Mouse (Mus musculus): ENCODE measurements around the gene Elk3. TPM values are rescaled to one million over a fixed set of nuclear protein-coding genes. Genes with fewer than 3 reads are reported as not detected.

Gene Elk3
- total and polyA plus RNA-seq, 2 experiments = 3.4 to 8.0 TPM

DNA sequence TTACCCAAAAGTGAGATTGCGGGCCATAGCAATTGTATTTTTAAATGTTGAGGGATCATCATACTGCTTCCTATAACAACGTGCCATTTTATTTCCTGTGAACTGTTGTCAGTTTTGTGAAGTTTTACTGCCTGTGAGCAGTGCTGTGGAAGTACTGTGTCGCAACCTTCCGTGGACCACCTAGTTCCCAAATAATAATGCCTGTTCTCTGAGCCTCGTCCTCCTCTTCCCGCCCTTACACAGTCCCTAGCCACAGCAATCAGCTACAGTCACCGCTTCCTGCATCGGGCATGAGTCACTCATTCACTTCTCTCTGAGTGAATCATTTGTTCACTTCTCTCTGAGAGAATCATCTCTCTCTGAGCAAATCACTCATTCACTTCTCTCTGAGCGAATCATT is 76.2 kb downstream of the Elk3 start:
- 88% methylated on average over 9 of the region's 9 CpGs for WGBS
- H3K36me3 ChIP-seq (ENCODE audit: control insufficient read depth, insufficient read depth, low read length) = peaks cover 54% of the 10 kb centered on the region
- no peak overlapping the region for H3K27ac ChIP-seq (replicated peaks; ENCODE audit: insufficient read depth, low read depth, low read length)
- H3K9ac ChIP-seq (ENCODE audit: low read depth, low read length) = no peak overlapping the region
- DNase-seq (ENCODE audit: extremely low read depth, low read depth, low spot score) = no peak
- H3K27me3 ChIP-seq (ENCODE audit: control insufficient read depth, insufficient read depth, low read length) = no peaks in the 10 kb centered on the region
- H3K79me2 ChIP-seq (ENCODE audit: control insufficient read depth, insufficient read depth, low read length) = no peaks in the 10 kb centered on the region
- H3K4me3 ChIP-seq (ENCODE audit: insufficient read depth, low read depth, low read length) = no peak overlapping the region
- no peak for TF ChIP-seq CTCF (IDR thresholded peaks at IDR 0.05; ENCODE audit: low read depth, low read length)
- no peak for TF ChIP-seq POLR2A (IDR thresholded peaks at IDR 0.05; ENCODE audit: extremely low read depth, insufficient read depth, low read length)
- no peaks in the 10 kb centered on the region for H3K4me1 ChIP-seq (ENCODE audit: control insufficient read depth, insufficient read depth, low read length)

GRCm38 (mm10) chr10:93233665-93234194 is 77.2 kb downstream of the Elk3 start:
- H3K36me3 ChIP-seq (ENCODE audit: control insufficient read depth, insufficient read depth, low read length) = peaks cover 49% of the 10 kb centered on the region
- H3K79me2 ChIP-seq (ENCODE audit: control insufficient read depth, insufficient read depth, low read length) = peaks cover 2% of the 10 kb centered on the region; the same call in 1 of the 2 replicates
- no peak overlapping the region for H3K27ac ChIP-seq (replicated peaks; ENCODE audit: insufficient read depth, low read depth, low read length)
- no peak for TF ChIP-seq CTCF (IDR thresholded peaks at IDR 0.05; ENCODE audit: low read depth, low read length)
- TF ChIP-seq POLR2A (IDR thresholded peaks at IDR 0.05; ENCODE audit: extremely low read depth, insufficient read depth, low read length) = no peak
- no peaks in the 10 kb centered on the region for H3K27me3 ChIP-seq (ENCODE audit: control insufficient read depth, insufficient read depth, low read length)
- no peak overlapping the region for H3K4me3 ChIP-seq (ENCODE audit: insufficient read depth, low read depth, low read length)
- DNase-seq (ENCODE audit: extremely low read depth, low read depth, low spot score) = no peak
- H3K4me1 ChIP-seq (ENCODE audit: control insufficient read depth, insufficient read depth, low read length) = no peaks in the 10 kb centered on the region
- no peak overlapping the region for H3K9ac ChIP-seq (ENCODE audit: low read depth, low read length)
- 87% methylated on average over 6 of the region's 6 CpGs for WGBS

DNA sequence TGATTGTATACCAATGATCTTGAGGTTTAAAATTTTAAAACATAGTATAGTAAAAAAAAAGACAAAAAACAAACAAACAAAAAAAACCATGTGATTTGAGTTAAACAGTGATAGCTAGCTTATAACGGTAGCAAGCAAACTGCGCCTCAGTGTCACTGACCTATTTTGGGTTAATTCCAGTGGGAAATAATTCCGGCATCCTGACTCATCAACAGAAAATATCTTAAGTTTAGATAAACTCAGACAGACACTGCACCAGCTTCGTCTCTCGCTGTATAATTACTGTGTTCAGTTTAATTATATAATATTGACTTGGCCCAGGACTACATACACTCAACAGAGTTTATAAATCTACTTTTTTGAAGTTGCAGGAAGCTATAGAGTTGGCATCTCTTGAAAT is 79.0 kb downstream of the Elk3 start:
- WGBS = 46% methylated on average over 5 of the region's 5 CpGs

GRCm38 (mm10) chr10:93231490-93231889 is 79.4 kb downstream of the Elk3 start:
- Histone ChIP-seq H3K27ac (replicated peaks; ENCODE audit: insufficient read depth, low read depth, low read length) (no peak overlapping the region), H3K9ac (ENCODE audit: low read depth, low read length) (no peak overlapping the region), H3K36me3 (ENCODE audit: control insufficient read depth, insufficient read depth, low read length) (peaks cover 54% of the 10 kb centered on the region), H3K4me3 (ENCODE audit: insufficient read depth, low read depth, low read length) (no peak overlapping the region), H3K79me2 (ENCODE audit: control insufficient read depth, insufficient read depth, low read length) (peaks cover 3% of the 10 kb centered on the region; the same call in 1 of the 2 replicates), H3K4me1 (ENCODE audit: control insufficient read depth, insufficient read depth, low read length) (no peaks in the 10 kb centered on the region), H3K27me3 (ENCODE audit: control insufficient read depth, insufficient read depth, low read length) (no peaks in the 10 kb centered on the region)
- WGBS = 82% methylated on average over 4 of the region's 4 CpGs
- no peak for DNase-seq (ENCODE audit: extremely low read depth, low read depth, low spot score)
- TF ChIP-seq CTCF (IDR thresholded peaks at IDR 0.05; ENCODE audit: low read depth, low read length) = no peak
- no peak for TF ChIP-seq POLR2A (IDR thresholded peaks at IDR 0.05; ENCODE audit: extremely low read depth, insufficient read depth, low read length)

More for the DNA sequence above, 79.0 kb downstream of the Elk3 start:
- H3K27ac ChIP-seq (replicated peaks; ENCODE audit: insufficient read depth, low read depth, low read length) = no peak overlapping the region
- TF ChIP-seq CTCF (IDR thresholded peaks at IDR 0.05; ENCODE audit: low read depth, low read length) = no peak
- TF ChIP-seq POLR2A (IDR thresholded peaks at IDR 0.05; ENCODE audit: extremely low read depth, insufficient read depth, low read length) = no peak
- no peaks in the 10 kb centered on the region for H3K27me3 ChIP-seq (ENCODE audit: control insufficient read depth, insufficient read depth, low read length)
- no peak overlapping the region for H3K4me3 ChIP-seq (ENCODE audit: insufficient read depth, low read depth, low read length)
- H3K4me1 ChIP-seq (ENCODE audit: control insufficient read depth, insufficient read depth, low read length) = no peaks in the 10 kb centered on the region
- H3K79me2 ChIP-seq (ENCODE audit: control insufficient read depth, insufficient read depth, low read length) = peaks cover 3% of the 10 kb centered on the region; the same call in 1 of the 2 replicates
- DNase-seq (ENCODE audit: extremely low read depth, low read depth, low spot score) = peak; percentile 37
- H3K36me3 ChIP-seq (ENCODE audit: control insufficient read depth, insufficient read depth, low read length) = peaks cover 51% of the 10 kb centered on the region
- no peak overlapping the region for H3K9ac ChIP-seq (ENCODE audit: low read depth, low read length)

- Histone ChIP-seq H3K4me1 (ENCODE audit: control insufficient read depth, insufficient read depth, low read length) (no peaks in the 10 kb centered on the region), H3K9ac (ENCODE audit: low read depth, low read length) (no peak overlapping the region), H3K79me2 (ENCODE audit: control insufficient read depth, insufficient read depth, low read length) (peaks cover 3% of the 10 kb centered on the region; the same call in 1 of the 2 replicates), H3K27ac (replicated peaks; ENCODE audit: insufficient read depth, low read depth, low read length) (no peak overlapping the region), H3K27me3 (ENCODE audit: control insufficient read depth, insufficient read depth, low read length) (no peaks in the 10 kb centered on the region), H3K4me3 (ENCODE audit: insufficient read depth, low read depth, low read length) (no peak overlapping the region), H3K36me3 (ENCODE audit: control insufficient read depth, insufficient read depth, low read length) (peaks cover 45% of the 10 kb centered on the region)
- no peak for TF ChIP-seq POLR2A (IDR thresholded peaks at IDR 0.05; ENCODE audit: extremely low read depth, insufficient read depth, low read length)
- TF ChIP-seq CTCF (IDR thresholded peaks at IDR 0.05; ENCODE audit: low read depth, low read length) = no peak
- WGBS = 81% methylated on average over 11 of the region's 11 CpGs
- DNase-seq (ENCODE audit: extremely low read depth, low read depth, low spot score) = no peak
These were observed 82.4 kb downstream of the Elk3 start for GRCm38 (mm10) chr10:93228401-93229007.

- no peak overlapping the region for H3K27ac ChIP-seq (replicated peaks; ENCODE audit: insufficient read depth, low read depth, low read length)
- 91% methylated on average over 8 of the region's 8 CpGs for WGBS
- H3K79me2 ChIP-seq (ENCODE audit: control insufficient read depth, insufficient read depth, low read length) = peaks cover 3% of the 10 kb centered on the region; the same call in 1 of the 2 replicates
- no peak for TF ChIP-seq CTCF (IDR thresholded peaks at IDR 0.05; ENCODE audit: low read depth, low read length)
- TF ChIP-seq POLR2A (IDR thresholded peaks at IDR 0.05; ENCODE audit: extremely low read depth, insufficient read depth, low read length) = no peak
- H3K36me3 ChIP-seq (ENCODE audit: control insufficient read depth, insufficient read depth, low read length) = peaks cover 44% of the 10 kb centered on the region
- no peak overlapping the region for H3K4me3 ChIP-seq (ENCODE audit: insufficient read depth, low read depth, low read length)
- DNase-seq (ENCODE audit: extremely low read depth, low read depth, low spot score) = no peak
- no peak overlapping the region for H3K9ac ChIP-seq (ENCODE audit: low read depth, low read length)
- no peaks in the 10 kb centered on the region for H3K4me1 ChIP-seq (ENCODE audit: control insufficient read depth, insufficient read depth, low read length)
- H3K27me3 ChIP-seq (ENCODE audit: control insufficient read depth, insufficient read depth, low read length) = no peaks in the 10 kb centered on the region
These were observed 83.0 kb downstream of the Elk3 start for GRCm38 (mm10) chr10:93227921-93228320.
